Mouse (Mus musculus): Measurements from ENCODE around the gene Sema3g. TPM values are rescaled to one million over a fixed set of nuclear protein-coding genes. Genes with fewer than 3 reads are reported as not detected.
A peak's percentile ranks its signal among the peaks of the same experiment; 100 is the strongest.

Sema3g gene
- polyA plus RNA-seq, 1 experiment from 2014 or later: 0.09 TPM

- H3K4me3 ChIP-seq (ENCODE audit: low read depth, low read length): no peak overlapping the region
- H3K27ac ChIP-seq (replicated peaks; ENCODE audit: low read depth, low read length): no peak overlapping the region
- H3K4me2 ChIP-seq (ENCODE audit: low read depth, severe bottlenecking): no peak overlapping the region
- no peaks in the 10 kb centered on the region for H3K4me1 ChIP-seq (ENCODE audit: control insufficient read depth, insufficient read depth, low read length)
- DNase-seq (ENCODE audit: low spot score): no peak
- H3K9ac ChIP-seq (ENCODE audit: low read length): no peak overlapping the region
- H3K9me3 ChIP-seq (ENCODE audit: control insufficient read depth, low read length): no peaks in the 10 kb centered on the region
- 64% methylated on average over 6 of the region's 6 CpGs for WGBS
- no peak for ATAC-seq (ENCODE audit: insufficient number of reproducible peaks, low FRiP score, low TSS enrichment, low read depth)
- H3K27me3 ChIP-seq (ENCODE audit: control insufficient read depth, insufficient read depth, low read length): no peaks in the 10 kb centered on the region
- no peaks in the 10 kb centered on the region for H3K36me3 ChIP-seq (ENCODE audit: control insufficient read depth, insufficient read depth, low read length)
These were observed 10.6 kb downstream of the Sema3g start for GRCm38 (mm10) chr14:31228234-31228633.

- H3K27ac ChIP-seq (replicated peaks; ENCODE audit: low read depth, low read length): no peak overlapping the region
- ATAC-seq (ENCODE audit: insufficient number of reproducible peaks, low FRiP score, low TSS enrichment, low read depth) (no peak), DNase-seq (ENCODE audit: low spot score) (no peak)
- H3K4me1 ChIP-seq (ENCODE audit: control insufficient read depth, insufficient read depth, low read length): no peaks in the 10 kb centered on the region
- H3K36me3 ChIP-seq (ENCODE audit: control insufficient read depth, insufficient read depth, low read length): no peaks in the 10 kb centered on the region
- H3K9ac ChIP-seq (ENCODE audit: low read length): no peak overlapping the region
- H3K27me3 ChIP-seq (ENCODE audit: control insufficient read depth, insufficient read depth, low read length): no peaks in the 10 kb centered on the region
- H3K4me3 ChIP-seq (ENCODE audit: low read depth, low read length): no peak overlapping the region
- WGBS: 68% methylated on average over 8 of the region's 8 CpGs
- no peaks in the 10 kb centered on the region for H3K9me3 ChIP-seq (ENCODE audit: control insufficient read depth, low read length)
- H3K4me2 ChIP-seq (ENCODE audit: low read depth, severe bottlenecking): no peak overlapping the region
These were observed 12.8 kb downstream of the Sema3g start for GRCm38 (mm10) chr14:31230442-31230841.

DNA sequence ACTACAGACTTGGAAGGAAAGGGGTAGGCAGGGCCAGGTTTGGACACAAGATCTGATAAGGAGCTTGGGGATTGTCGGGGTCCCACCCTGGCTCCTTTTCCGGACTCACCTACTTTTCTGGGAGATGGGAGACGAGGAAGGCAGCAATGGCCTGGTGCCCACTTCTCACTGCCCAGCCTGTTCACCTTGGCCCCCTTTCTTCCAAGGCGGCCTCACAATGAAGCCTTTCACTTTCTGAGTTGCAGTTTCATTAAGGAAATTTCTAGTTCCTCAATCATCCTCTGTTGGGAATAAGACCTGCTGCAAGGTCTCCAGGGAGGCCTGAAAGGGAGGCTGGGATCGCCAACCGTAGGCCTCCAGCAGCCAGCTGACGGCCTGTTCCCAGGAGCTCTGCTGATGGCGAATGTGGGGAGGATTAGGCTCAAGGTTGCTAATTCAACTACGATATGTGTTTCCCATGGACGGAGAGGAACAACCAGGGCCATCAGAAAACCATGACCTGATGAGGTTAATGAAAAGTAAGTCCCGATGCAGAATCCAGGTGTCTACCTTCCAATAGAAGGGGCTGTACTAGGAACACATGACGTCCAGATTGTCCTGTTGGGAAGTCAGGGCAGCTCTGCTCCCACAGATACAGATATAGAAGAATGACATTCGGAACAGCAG lies 14.9 kb downstream of the Sema3g start:
- Histone ChIP-seq H3K4me1 (ENCODE audit: control insufficient read depth, insufficient read depth, low read length) (no peaks in the 10 kb centered on the region), H3K4me2 (ENCODE audit: low read depth, severe bottlenecking) (no peak overlapping the region), H3K27me3 (ENCODE audit: control insufficient read depth, insufficient read depth, low read length) (no peaks in the 10 kb centered on the region), H3K4me3 (ENCODE audit: low read depth, low read length) (no peak overlapping the region), H3K36me3 (ENCODE audit: control insufficient read depth, insufficient read depth, low read length) (no peaks in the 10 kb centered on the region), H3K27ac (replicated peaks; ENCODE audit: low read depth, low read length) (no peak overlapping the region), H3K9me3 (ENCODE audit: control insufficient read depth, low read length) (no peaks in the 10 kb centered on the region), H3K9ac (ENCODE audit: low read length) (no peak overlapping the region)
- 89% methylated on average over 13 of the region's 13 CpGs for WGBS
- no peak for ATAC-seq (ENCODE audit: insufficient number of reproducible peaks, low FRiP score, low TSS enrichment, low read depth)
- DNase-seq (ENCODE audit: low spot score): no peak

DNA sequence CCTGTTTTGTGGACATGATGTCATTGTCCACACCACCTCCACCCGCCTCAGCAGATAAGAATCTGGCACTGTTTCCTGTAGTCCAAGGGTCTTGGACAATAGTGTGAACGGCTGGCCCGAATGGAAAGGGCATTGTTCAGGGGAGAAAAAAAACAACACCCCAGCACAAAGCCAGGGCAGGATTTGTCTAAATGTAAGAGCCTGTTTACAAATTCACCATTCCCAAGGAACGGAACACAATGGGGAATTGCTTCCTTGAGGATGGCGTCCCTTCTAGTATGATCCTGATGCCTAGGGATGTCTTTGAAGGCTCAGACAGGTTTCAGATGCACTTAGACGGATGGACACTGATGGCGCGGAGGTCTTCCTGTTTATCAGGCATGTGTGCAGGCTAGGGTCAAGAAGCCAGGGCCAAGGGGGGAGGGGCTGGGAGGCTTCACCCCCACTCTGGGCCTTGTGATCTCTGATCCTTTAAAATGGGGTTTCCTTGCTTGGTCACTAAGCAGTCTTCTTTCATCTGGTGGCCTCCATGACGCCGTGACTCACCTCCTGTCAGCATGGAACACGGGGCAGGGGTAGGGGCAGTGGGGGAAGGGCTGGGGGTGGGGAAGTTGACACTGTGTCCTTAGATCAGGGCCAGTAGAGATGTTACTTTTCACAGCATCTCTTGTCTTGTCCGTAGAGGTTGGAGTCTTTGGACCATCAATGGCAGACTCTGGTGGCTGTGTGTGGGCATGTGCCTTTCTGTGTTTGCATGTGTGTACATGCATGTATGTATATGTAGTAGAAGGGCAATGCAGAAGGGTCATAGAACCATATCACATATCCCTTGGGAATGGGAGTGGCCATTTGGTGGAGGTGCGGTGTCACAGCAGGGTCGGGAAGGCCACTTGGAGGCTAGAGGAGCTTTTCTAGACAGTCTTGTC lies 15.7 kb downstream of the Sema3g start:
- Histone ChIP-seq H3K4me3 (ENCODE audit: low read depth, low read length) (no peak overlapping the region), H3K27me3 (ENCODE audit: control insufficient read depth, insufficient read depth, low read length) (no peaks in the 10 kb centered on the region), H3K36me3 (ENCODE audit: control insufficient read depth, insufficient read depth, low read length) (peaks cover 3% of the 10 kb centered on the region; the same call in 1 of the 2 replicates), H3K27ac (replicated peaks; ENCODE audit: low read depth, low read length) (peak overlapping the region; percentile 12; the same call in 1 of the 2 replicates), H3K9ac (ENCODE audit: low read length) (no peak overlapping the region), H3K4me1 (ENCODE audit: control insufficient read depth, insufficient read depth, low read length) (no peaks in the 10 kb centered on the region), H3K4me2 (ENCODE audit: low read depth, severe bottlenecking) (no peak overlapping the region), H3K9me3 (ENCODE audit: control insufficient read depth, low read length) (no peaks in the 10 kb centered on the region)
- WGBS: 83% methylated on average over 14 of the region's 14 CpGs
- no peak for DNase-seq (ENCODE audit: low spot score)
- no peak for ATAC-seq (ENCODE audit: insufficient number of reproducible peaks, low FRiP score, low TSS enrichment, low read depth)

DNA sequence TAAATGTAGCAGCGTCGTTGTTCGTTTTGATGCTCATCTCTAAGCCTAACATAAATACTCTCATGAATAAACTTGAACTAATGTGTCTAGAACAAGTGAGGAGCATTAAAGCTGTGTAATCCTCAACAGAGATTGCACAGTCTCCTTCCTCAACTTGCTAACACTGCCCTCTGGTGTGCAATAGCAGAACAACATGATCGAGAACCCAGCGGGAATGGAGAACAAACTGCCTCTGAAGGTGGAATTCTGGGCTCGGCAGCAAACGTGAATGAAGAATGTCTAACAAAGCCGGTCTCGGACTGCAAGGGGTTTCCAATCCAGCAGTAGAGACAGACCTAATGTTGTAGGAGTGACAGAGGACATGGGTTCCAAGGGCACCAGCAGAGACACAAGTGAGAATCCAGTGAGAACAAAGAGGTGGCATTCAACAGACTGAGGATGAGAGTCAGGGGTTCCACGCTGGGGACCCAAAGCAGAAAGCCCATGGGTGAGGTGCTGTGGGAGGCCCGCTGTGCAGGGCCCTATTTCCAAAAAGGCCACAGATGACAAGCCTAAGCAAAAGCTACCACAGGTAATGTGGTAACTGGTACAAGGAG lies 16.4 kb downstream of the Sema3g start:
- ATAC-seq (ENCODE audit: insufficient number of reproducible peaks, low FRiP score, low TSS enrichment, low read depth) (no peak), DNase-seq (ENCODE audit: low spot score) (peak; percentile 87)
- no peak overlapping the region for H3K4me3 ChIP-seq (ENCODE audit: low read depth, low read length)

GRCm38 (mm10) chr14:31237101-31237882 lies 19.6 kb downstream of the Sema3g start:
- Histone ChIP-seq H3K4me1 (ENCODE audit: control insufficient read depth, insufficient read depth, low read length) (no peaks in the 10 kb centered on the region), H3K36me3 (ENCODE audit: control insufficient read depth, insufficient read depth, low read length) (peaks cover 3% of the 10 kb centered on the region; the same call in 1 of the 2 replicates), H3K9me3 (ENCODE audit: control insufficient read depth, low read length) (no peaks in the 10 kb centered on the region), H3K9ac (ENCODE audit: low read length) (no peak overlapping the region), H3K4me2 (ENCODE audit: low read depth, severe bottlenecking) (no peak overlapping the region), H3K27me3 (ENCODE audit: control insufficient read depth, insufficient read depth, low read length) (no peaks in the 10 kb centered on the region), H3K4me3 (ENCODE audit: low read depth, low read length) (no peak overlapping the region), H3K27ac (replicated peaks; ENCODE audit: low read depth, low read length) (no peak overlapping the region)
- WGBS: 82% methylated on average over 7 of the region's 7 CpGs
- DNase-seq (ENCODE audit: low spot score) (no peak), ATAC-seq (ENCODE audit: insufficient number of reproducible peaks, low FRiP score, low TSS enrichment, low read depth) (no peak)

More for the DNA sequence above, 16.4 kb downstream of the Sema3g start:
- WGBS: 25% methylated on average over 11 of the region's 11 CpGs
- Histone ChIP-seq H3K4me1 (ENCODE audit: control insufficient read depth, insufficient read depth, low read length) (no peaks in the 10 kb centered on the region), H3K9ac (ENCODE audit: low read length) (0 out of 2 replicates have a peak overlapping the region, but pooled peaks have one; percentile 30), H3K9me3 (ENCODE audit: control insufficient read depth, low read length) (no peaks in the 10 kb centered on the region), H3K27ac (replicated peaks; ENCODE audit: low read depth, low read length) (no peak overlapping the region), H3K27me3 (ENCODE audit: control insufficient read depth, insufficient read depth, low read length) (no peaks in the 10 kb centered on the region), H3K36me3 (ENCODE audit: control insufficient read depth, insufficient read depth, low read length) (peaks cover 3% of the 10 kb centered on the region; the same call in 1 of the 2 replicates), H3K4me2 (ENCODE audit: low read depth, severe bottlenecking) (no peak overlapping the region)

- DNase-seq (ENCODE audit: low spot score): no peak
- WGBS: 52% methylated on average over 3 of the region's 3 CpGs
These were observed 22.9 kb downstream of the Sema3g start for GRCm38 (mm10) chr14:31240528-31240927.

DNA sequence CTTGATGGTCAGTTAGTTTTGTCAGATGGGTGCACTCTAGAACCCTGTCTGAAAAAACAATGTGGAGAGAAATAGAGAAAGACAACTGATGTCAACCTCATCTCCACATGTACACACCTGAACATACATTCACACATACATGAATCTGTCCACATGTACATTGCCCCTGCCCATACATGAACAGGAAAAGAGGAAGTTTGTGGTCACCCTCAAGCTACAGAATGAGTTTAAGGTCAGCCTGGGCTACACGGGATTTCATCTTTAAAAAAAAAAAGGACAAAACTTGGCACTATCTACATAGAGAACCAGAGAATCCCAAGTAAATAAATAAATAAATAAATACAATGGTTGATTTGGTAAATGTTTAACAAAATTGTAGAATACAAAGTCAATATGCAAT lies 27.1 kb downstream of the Sema3g start:
- ATAC-seq (ENCODE audit: insufficient number of reproducible peaks, low FRiP score, low TSS enrichment, low read depth): no peak
- WGBS: 77% methylated on average over 1 of the region's 1 CpGs
- H3K9me3 ChIP-seq (ENCODE audit: control insufficient read depth, low read length): no peaks in the 10 kb centered on the region

More at GRCm38 (mm10) chr14:31240528-31240927, 22.9 kb downstream of the Sema3g start:
- H3K36me3 ChIP-seq (ENCODE audit: control insufficient read depth, insufficient read depth, low read length): peaks cover 3% of the 10 kb centered on the region; the same call in 1 of the 2 replicates
- H3K27me3 ChIP-seq (ENCODE audit: control insufficient read depth, insufficient read depth, low read length): no peaks in the 10 kb centered on the region
- H3K27ac ChIP-seq (replicated peaks; ENCODE audit: low read depth, low read length): no peak overlapping the region
- H3K4me2 ChIP-seq (ENCODE audit: low read depth, severe bottlenecking): no peak overlapping the region
- no peaks in the 10 kb centered on the region for H3K4me1 ChIP-seq (ENCODE audit: control insufficient read depth, insufficient read depth, low read length)
- H3K9ac ChIP-seq (ENCODE audit: low read length): no peak overlapping the region
- H3K4me3 ChIP-seq (ENCODE audit: low read depth, low read length): no peak overlapping the region
- no peaks in the 10 kb centered on the region for H3K9me3 ChIP-seq (ENCODE audit: control insufficient read depth, low read length)
- no peak for ATAC-seq (ENCODE audit: insufficient number of reproducible peaks, low FRiP score, low TSS enrichment, low read depth)

More for the DNA sequence above, 27.1 kb downstream of the Sema3g start:
- Histone ChIP-seq H3K27me3 (ENCODE audit: control insufficient read depth, insufficient read depth, low read length) (no peaks in the 10 kb centered on the region), H3K9ac (ENCODE audit: low read length) (no peak overlapping the region), H3K4me2 (ENCODE audit: low read depth, severe bottlenecking) (no peak overlapping the region), H3K4me1 (ENCODE audit: control insufficient read depth, insufficient read depth, low read length) (no peaks in the 10 kb centered on the region), H3K4me3 (ENCODE audit: low read depth, low read length) (no peak overlapping the region), H3K36me3 (ENCODE audit: control insufficient read depth, insufficient read depth, low read length) (no peaks in the 10 kb centered on the region), H3K27ac (replicated peaks; ENCODE audit: low read depth, low read length) (no peak overlapping the region)
- no peak for DNase-seq (ENCODE audit: low spot score)
